Mouse (Mus musculus) C2C12 (cell line): ENCODE results near the gene Gpank1.

ENCODE experiments used
- CTCF ChIP-seq: IDR thresholded peaks from one replicate; pipeline ENCODE4 v1.5.1; 2011; ENCODE audit not compliant: control insufficient read depth, insufficient read depth, insufficient read length
- FOSL1 ChIP-seq: IDR thresholded peaks from one replicate; pipeline ENCODE4 v1.8.0; 2011; ENCODE audit warnings: mild to moderate bottlenecking, low read length; ENCODE audit not compliant: poor library complexity, insufficient read depth, severe bottlenecking
- MAX ChIP-seq: IDR thresholded peaks from one replicate; pipeline ENCODE4 v1.6.1; 2011; ENCODE audit warnings: mild to moderate bottlenecking, control low read depth

DNA sequence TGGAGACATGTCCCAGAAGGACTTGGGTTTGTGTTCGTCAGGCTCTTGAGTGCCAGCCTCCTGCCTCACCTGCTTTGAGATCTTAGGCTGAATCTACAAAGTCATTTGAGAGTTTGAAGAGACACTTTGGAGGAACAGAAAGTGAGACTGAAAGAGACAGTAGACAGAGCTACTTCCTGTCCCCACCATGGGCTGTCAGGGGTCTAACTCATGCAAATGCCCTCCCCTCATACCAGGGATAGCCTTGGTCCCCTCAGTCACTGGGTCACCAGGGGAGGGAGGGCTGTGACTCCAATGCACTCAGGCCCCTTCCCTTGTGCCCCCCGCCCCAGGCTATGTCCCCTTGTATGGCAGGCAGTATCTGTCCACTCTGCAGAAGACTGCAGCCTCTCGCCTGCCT, 52.1 kb downstream of the Gpank1 start:
- TF ChIP-seq CTCF (no peak), FOSL1 (no peak), MAX (no peak)
